Mouse (Mus musculus): ENCODE results near the gene Anapc16.

DNA sequence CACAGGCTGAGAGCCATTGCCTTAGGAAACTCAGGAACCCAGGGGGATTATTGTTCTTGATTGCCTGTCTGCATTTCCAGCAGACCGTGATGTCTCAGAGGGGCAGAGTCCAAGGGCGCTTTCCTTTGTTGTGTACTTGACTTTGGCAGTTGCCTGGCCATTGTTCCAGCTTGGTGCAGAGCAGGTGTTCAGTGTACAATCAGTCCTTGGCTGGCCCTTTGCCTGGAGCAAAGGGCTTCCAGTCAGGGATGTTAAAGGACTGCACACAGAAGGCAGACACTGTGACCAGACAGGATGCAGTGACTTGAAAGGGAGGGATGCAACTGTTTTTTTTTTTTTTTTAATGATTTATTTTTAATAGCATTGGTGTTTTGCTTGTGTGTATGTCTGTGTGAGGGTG, 30.4 kb downstream of the Anapc16 start:
- no peak for TF ChIP-seq CTCF (IDR thresholded peaks at IDR 0.05)
- peak; percentile 67 for TF ChIP-seq EP300 (IDR thresholded peaks at IDR 0.05)
